Mouse (Mus musculus): ENCODE data around the gene Rhbg. TPM values are rescaled to one million over a fixed set of nuclear protein-coding genes. Genes with fewer than 3 reads are reported as not detected.

Rhbg gene
- polyA plus RNA-seq, 1 experiment from 2014 or later: not detected

DNA sequence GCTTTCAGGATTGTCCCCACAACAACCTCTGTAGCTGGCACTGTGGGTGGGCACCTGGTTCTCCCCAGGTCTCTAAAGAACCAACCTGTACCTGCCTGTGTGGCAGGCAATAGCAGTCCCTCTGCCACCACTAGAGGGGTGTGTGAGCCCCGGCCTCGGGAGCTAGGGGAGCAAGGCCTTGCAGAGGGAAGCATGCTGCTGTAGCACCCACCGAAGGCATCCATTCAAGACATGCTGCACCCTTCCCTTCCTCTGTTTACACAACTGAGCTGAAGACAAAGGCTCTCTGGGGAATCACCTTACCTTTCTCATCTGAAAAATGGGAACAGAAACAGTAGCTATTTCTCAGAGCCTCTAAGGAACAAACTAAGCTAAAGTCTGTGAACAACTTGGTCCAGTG lies 19.3 kb downstream of the Rhbg start:
- Histone ChIP-seq H3K27ac (replicated peaks) (peak overlapping the region; percentile 80), H3K27me3 (peaks cover 98% of the 10 kb centered on the region)

DNA sequence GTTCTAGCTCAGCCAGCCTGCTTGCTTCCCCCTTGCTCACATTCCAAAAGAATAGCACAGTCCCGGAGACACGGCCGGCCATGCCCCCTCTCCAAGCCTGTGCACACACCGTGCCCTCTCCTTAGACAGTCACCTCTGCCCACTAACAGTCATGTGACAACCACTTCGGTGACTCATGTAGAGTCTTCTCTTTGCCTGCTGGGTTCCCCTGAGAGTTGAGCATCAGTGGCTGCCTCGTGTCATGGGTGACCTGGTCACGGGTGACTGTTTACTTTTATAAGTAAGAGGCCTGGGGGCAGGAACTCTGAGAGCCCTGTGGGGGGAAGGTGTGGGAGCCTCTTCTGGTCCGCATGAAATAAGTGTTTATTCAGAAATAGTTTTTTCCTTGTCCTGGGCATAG lies 20.5 kb downstream of the Rhbg start:
- Histone ChIP-seq H3K27me3 (peaks cover 98% of the 10 kb centered on the region), H3K9me3 (no peaks in the 10 kb centered on the region), H3K36me3 (peaks cover 10% of the 10 kb centered on the region; the same call in 1 of the 2 replicates), H3K4me3 (no peak overlapping the region), H3K4me2 (replicated peaks) (no peak overlapping the region), H3K9ac (replicated peaks) (no peak overlapping the region), H3K4me1 (peaks cover 97% of the 10 kb centered on the region), H3K27ac (replicated peaks) (peak overlapping the region; percentile 82)
- ATAC-seq (ENCODE audit: low FRiP score, low read depth): no peak
- WGBS: 39% methylated on average over 8 of the region's 8 CpGs

More for the DNA sequence above, 19.3 kb downstream of the Rhbg start:
- 6% methylated on average over 3 of the region's 3 CpGs for whole genome bisulfite sequencing
- Histone ChIP-seq H3K9ac (replicated peaks) (no peak overlapping the region), H3K36me3 (no peaks in the 10 kb centered on the region), H3K4me2 (replicated peaks) (no peak overlapping the region), H3K4me3 (no peak overlapping the region), H3K4me1 (peaks cover 96% of the 10 kb centered on the region), H3K9me3 (no peaks in the 10 kb centered on the region)
- no peak for ATAC-seq (ENCODE audit: low FRiP score, low read depth)

DNA sequence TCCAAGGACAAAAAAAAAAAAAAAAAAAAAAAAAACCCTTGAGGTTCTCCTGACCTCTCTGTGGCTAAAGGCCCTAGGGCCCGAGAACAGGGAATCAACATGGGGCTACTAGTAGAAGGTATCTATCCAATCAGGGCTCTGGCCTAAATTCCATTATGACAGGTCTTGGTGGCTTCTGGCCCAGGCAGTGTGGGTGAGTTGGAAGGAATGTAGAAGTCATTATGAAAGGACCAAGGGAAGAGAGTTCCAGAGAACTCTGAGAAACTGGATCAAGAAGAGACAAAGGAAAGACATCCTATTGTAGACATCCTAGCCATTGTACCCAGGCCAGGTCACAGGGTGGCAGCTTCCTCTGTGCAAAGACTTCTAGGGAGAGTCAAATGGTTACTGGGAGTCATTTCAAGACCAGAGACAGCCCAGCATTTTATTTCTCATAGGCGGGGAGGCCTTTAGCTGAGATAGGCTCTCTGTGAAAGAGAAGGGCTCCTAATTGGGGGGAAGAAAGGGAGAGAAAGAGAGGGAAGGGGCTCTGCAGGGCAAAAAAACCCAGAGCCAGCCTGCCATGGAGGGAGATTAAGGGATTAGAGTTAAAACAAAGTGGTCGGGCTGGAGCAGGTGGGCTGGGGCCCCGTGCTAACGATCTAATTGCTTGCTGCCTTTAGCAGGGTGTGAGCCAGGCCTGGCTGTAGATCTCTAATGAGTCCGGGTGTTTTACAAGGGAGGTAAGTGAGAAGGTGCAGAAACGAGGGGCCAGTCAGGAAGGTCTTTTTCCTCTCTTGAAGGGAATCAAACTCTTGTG lies 21.5 kb downstream of the Rhbg start:
- H3K9ac ChIP-seq (replicated peaks): no peak overlapping the region
- WGBS: 9% methylated on average over 7 of the region's 7 CpGs
- no peak overlapping the region for H3K4me2 ChIP-seq (replicated peaks)
- H3K4me1 ChIP-seq: peaks cover 97% of the 10 kb centered on the region
- H3K36me3 ChIP-seq: peaks cover 16% of the 10 kb centered on the region; the same call in 1 of the 2 replicates
- H3K4me3 ChIP-seq: no peak overlapping the region
- H3K27me3 ChIP-seq: peaks cover 98% of the 10 kb centered on the region
- peak overlapping the region; percentile 82 for H3K27ac ChIP-seq (replicated peaks)
- H3K9me3 ChIP-seq: no peaks in the 10 kb centered on the region
- ATAC-seq (ENCODE audit: low FRiP score, low read depth): no peak

DNA sequence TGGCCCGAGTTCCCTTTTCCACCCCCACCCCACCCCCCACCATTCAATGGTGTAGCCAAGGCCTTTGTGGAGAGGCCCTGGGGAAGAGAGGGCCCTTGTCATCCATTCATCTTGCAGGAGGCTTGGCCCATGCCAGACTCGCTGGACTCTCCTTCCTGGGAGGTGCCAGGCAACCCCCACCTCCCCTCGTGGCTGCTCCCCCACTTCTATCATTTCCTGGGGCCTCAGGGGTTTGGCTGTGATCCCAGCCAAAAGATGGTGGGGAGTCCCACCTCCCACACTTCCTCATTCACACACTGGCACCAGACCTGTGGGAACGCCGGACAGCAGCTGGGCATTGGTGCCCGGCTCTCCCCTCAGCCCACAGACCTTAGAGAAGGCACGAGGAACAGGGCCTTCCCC lies 22.2 kb downstream of the Rhbg start:
- Histone ChIP-seq H3K36me3 (peaks cover 21% of the 10 kb centered on the region; the same call in 1 of the 2 replicates), H3K4me1 (peaks cover 97% of the 10 kb centered on the region)
- 48% methylated on average over 7 of the region's 7 CpGs for WGBS

DNA sequence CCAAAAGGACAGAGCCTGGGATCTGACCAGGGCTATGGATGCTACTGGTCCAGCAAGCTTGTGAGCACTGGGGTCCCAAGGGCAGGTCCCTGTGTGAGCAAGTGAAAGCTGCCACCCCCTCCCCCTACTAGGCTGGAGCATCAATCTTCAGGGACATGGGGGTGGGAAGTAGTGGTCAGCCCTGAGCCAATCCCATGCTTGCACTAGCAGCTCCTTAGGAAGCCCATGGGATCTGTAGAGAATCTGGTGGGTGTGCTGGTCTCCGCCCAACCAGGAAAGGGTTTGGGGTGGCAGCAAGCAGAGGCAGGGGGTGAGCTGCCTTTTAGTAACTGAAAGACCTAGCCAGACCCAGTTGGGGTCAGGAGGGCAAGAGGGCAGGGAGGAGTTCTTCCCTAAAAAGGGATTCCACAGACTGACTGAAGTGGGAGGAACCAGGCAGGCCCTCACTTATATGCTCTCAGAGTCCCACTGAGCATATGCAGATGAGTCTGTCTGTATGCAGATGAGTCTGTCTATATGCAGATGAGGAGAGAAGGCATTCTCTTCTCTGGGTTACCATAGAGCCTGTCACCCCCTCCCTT lies 23.4 kb downstream of the Rhbg start:
- Histone ChIP-seq H3K9ac (replicated peaks) (no peak overlapping the region), H3K4me2 (replicated peaks) (no peak overlapping the region), H3K9me3 (no peaks in the 10 kb centered on the region), H3K36me3 (peaks cover 28% of the 10 kb centered on the region), H3K4me3 (no peak overlapping the region), H3K27me3 (peaks cover 95% of the 10 kb centered on the region), H3K4me1 (peaks cover 95% of the 10 kb centered on the region), H3K27ac (replicated peaks) (peak overlapping the region; percentile 82)
- 20% methylated on average over 1 of the region's 1 CpGs for WGBS
- peak; percentile 83 for ATAC-seq (ENCODE audit: low FRiP score, low read depth)

More for the DNA sequence above, 22.2 kb downstream of the Rhbg start:
- H3K27ac ChIP-seq (replicated peaks): peak overlapping the region; percentile 82
- H3K9ac ChIP-seq (replicated peaks): no peak overlapping the region; the same call in 1 of the 2 replicates
- no peak for ATAC-seq (ENCODE audit: low FRiP score, low read depth)
- H3K9me3 ChIP-seq: no peaks in the 10 kb centered on the region
- no peak overlapping the region for H3K4me3 ChIP-seq
- H3K4me2 ChIP-seq (replicated peaks): no peak overlapping the region
- H3K27me3 ChIP-seq: peaks cover 97% of the 10 kb centered on the region

DNA sequence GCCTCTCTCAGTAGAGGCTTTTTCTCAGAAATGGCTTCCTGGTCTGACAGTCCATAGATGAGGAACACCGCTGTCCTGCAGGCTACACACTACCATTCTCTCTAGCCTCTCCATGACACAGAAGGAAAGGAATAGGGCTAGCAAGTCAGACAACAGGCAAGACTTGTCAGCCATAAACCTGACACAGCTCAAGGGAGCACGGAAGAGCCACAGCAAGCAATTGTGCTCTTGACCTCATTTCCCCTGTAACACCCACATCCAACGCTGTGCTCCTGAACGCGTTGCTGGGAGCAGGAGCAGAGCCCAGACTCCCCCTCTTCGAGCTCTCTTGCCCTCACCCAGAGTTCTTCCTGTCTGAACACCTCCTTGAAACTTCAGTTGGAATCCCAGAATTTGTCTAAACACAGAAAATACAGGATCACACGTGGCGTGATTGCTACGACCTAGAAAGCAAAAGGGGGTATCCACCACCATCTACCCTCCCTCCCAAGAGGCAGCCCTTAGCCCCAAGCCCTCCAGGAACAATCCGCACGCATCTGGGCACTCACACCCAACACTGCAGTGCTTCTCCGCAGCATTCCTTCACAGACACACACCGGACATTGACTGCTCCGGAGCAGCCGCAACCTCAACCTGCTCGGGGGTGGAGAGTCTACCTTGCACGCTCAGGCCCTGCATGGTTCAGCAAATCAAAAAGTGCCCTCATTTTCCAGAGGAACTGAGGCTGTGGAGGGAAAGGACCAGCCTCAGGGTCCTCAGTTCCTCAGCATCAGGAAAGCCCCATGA lies 24.1 kb downstream of the Rhbg start:
- WGBS: 49% methylated on average over 17 of the region's 17 CpGs
- ATAC-seq (ENCODE audit: low FRiP score, low read depth): no peak
- Histone ChIP-seq H3K27ac (replicated peaks) (peak overlapping the region; percentile 82), H3K36me3 (peaks cover 35% of the 10 kb centered on the region), H3K4me2 (replicated peaks) (no peak overlapping the region), H3K9ac (replicated peaks) (no peak overlapping the region), H3K9me3 (no peaks in the 10 kb centered on the region), H3K4me3 (no peak overlapping the region), H3K4me1 (peaks cover 95% of the 10 kb centered on the region), H3K27me3 (peaks cover 95% of the 10 kb centered on the region)

DNA sequence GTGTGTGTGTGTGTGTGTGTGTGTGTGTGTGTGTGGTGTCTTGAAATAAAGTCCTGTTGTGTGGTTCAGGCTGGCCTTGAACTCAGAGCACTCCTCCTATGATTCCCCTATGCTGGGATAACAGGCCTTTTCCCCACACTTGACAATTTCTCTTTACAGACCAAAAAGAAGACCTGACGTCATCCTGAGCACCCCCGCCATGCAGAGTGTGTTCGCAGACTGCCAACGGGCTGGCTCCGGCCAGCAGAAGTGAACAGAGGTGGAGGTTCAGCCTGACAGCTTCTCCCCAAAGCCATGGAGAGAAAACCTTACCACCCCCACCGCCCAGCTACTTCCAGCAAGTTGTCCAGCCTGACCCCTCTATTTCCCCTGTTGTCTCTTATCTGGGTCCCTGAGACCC lies 25.0 kb downstream of the Rhbg start:
- H3K9ac ChIP-seq (replicated peaks): no peak overlapping the region
- peaks cover 97% of the 10 kb centered on the region for H3K4me1 ChIP-seq
- no peak overlapping the region for H3K4me3 ChIP-seq
- 80% methylated on average over 6 of the region's 6 CpGs for WGBS
- H3K4me2 ChIP-seq (replicated peaks): no peak overlapping the region
- H3K27ac ChIP-seq (replicated peaks): peak overlapping the region; percentile 82
- H3K9me3 ChIP-seq: no peaks in the 10 kb centered on the region
- peaks cover 95% of the 10 kb centered on the region for H3K27me3 ChIP-seq
- H3K36me3 ChIP-seq: peaks cover 43% of the 10 kb centered on the region
- no peak for ATAC-seq (ENCODE audit: low FRiP score, low read depth)

DNA sequence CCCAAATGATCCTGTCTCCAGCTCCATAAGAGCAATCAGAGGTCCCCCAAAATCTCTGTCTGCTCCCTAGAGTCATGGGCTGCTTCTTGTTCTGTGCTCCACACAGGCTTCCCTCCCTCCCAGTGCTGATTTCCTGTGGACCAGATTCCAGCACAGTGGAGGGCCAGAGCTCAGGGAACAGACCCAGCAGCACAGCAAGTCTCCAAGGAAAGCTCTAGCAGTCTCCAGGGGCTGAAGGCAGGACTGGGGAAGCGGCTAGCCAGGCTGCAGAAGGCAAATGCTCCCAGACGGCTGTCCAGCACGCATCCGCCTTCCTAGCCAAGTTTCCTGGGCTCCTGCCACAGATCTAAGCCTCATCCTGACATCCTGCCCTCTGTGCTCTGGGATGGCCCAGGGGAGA lies 25.6 kb downstream of the Rhbg start:
- no peaks in the 10 kb centered on the region for H3K9me3 ChIP-seq
- H3K4me2 ChIP-seq (replicated peaks): no peak overlapping the region
- H3K27ac ChIP-seq (replicated peaks): peak overlapping the region; percentile 82
- peaks cover 98% of the 10 kb centered on the region for H3K4me1 ChIP-seq
- H3K27me3 ChIP-seq: peaks cover 95% of the 10 kb centered on the region
- WGBS: 54% methylated on average over 4 of the region's 4 CpGs
- no peak for ATAC-seq (ENCODE audit: low FRiP score, low read depth)
- 0 out of 2 replicates have a peak overlapping the region, but pooled peaks have one; percentile 11 for H3K9ac ChIP-seq (replicated peaks)
- H3K36me3 ChIP-seq: peaks cover 49% of the 10 kb centered on the region
- H3K4me3 ChIP-seq: no peak overlapping the region

DNA sequence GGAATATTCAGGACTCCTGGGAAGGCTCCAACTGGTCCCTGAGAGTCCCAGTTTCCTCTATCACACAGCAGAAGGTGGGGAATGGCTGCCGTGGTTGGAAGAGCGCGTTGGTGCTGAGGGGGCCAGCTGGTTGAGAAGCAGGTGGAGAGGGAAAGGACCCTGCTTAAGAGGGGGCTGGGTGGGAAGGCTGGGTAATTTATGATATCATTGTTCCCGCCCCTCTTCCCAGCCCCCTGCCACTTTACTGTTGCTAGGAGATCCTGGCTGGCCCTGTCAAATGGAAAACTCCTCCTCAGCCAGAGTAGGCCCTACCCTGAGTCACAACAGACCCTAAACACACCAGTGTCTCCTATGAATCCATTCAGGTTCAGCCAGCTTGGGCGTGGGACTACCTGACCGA lies 26.5 kb downstream of the Rhbg start:
- Histone ChIP-seq H3K27me3 (peaks cover 95% of the 10 kb centered on the region), H3K9me3 (no peaks in the 10 kb centered on the region), H3K4me1 (peaks cover 98% of the 10 kb centered on the region), H3K36me3 (peaks cover 58% of the 10 kb centered on the region), H3K4me2 (replicated peaks) (no peak overlapping the region), H3K4me3 (no peak overlapping the region), H3K27ac (replicated peaks) (peak overlapping the region; percentile 82), H3K9ac (replicated peaks) (no peak overlapping the region)
- peak; percentile 38 for ATAC-seq (ENCODE audit: low FRiP score, low read depth)
- 54% methylated on average over 6 of the region's 6 CpGs for WGBS

DNA sequence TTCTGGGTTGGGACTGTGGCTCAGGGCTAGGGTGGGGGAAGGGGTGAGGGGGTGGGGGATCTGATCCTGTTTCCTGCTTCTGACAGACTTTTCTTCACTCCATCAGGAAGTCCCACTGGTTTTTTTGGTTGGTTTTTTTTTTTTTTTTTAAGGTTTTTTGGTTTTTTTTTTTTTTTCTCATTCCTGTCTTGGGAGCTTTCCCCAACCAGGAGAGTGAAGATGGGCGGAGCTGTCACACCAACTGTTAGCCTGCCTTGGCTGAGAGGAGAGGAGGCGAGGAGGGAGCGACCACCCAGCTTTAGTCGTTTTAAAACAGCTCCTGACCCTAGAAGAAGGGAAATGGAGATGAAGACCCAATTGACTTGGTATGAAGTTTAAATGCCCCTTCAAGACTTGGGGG lies 27.2 kb downstream of the Rhbg start:
- H3K4me2 ChIP-seq (replicated peaks): no peak overlapping the region
- H3K27ac ChIP-seq (replicated peaks): peak overlapping the region; percentile 82
- peaks cover 98% of the 10 kb centered on the region for H3K4me1 ChIP-seq
- no peak for ATAC-seq (ENCODE audit: low FRiP score, low read depth)
- no peak overlapping the region for H3K4me3 ChIP-seq
- peaks cover 97% of the 10 kb centered on the region for H3K27me3 ChIP-seq
- peaks cover 62% of the 10 kb centered on the region for H3K36me3 ChIP-seq
- WGBS: 42% methylated on average over 4 of the region's 4 CpGs
- no peaks in the 10 kb centered on the region for H3K9me3 ChIP-seq
- H3K9ac ChIP-seq (replicated peaks): no peak overlapping the region

DNA sequence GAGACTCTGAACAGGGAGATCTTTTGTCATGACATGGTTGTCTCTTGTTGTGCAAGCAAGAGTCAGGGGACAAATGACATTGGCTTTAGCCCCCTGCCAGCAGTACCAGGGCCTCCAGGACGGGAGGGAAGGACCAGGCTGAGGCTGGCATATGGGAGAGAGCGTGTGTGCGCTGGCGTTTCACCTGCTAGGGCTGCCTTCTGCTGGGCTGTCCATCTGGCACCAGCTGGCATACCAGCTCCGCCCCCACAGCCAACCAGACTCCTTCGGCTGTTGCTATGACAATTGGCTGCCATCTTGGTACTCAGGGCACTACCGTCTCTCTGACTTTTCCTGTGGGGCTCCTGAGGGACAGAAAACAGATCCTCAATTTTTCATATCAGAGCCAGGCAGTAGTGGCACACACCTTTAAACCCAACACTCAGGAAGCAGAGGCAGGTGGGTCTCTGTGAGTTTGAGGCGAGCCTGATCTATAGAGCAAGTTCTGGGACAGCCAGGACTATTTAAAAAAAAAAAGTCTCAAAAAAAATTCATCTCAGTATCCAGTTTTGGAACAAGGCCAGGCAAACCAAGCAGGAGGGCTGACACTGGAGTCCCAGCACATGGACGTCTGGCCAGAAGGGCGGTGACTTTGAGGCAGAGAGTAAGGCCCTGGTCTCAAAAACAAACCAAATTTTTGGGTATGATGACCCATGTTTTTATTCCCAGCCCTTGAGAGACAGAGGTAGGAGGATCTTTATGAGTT lies 28.2 kb downstream of the Rhbg start:
- H3K4me3 ChIP-seq: no peak overlapping the region
- WGBS: 74% methylated on average over 10 of the region's 10 CpGs
- peaks cover 97% of the 10 kb centered on the region for H3K27me3 ChIP-seq
- no peak overlapping the region for H3K4me2 ChIP-seq (replicated peaks)
- H3K9ac ChIP-seq (replicated peaks): no peak overlapping the region
- H3K36me3 ChIP-seq: peaks cover 62% of the 10 kb centered on the region
- no peak for ATAC-seq (ENCODE audit: low FRiP score, low read depth)
- no peaks in the 10 kb centered on the region for H3K9me3 ChIP-seq
- peak overlapping the region; percentile 82 for H3K27ac ChIP-seq (replicated peaks)
- peaks cover 98% of the 10 kb centered on the region for H3K4me1 ChIP-seq

All from midbrain, embryonic 12.5 days (tissue).